Mouse (Mus musculus) liver, embryonic 14.5 days (tissue): Measurements from ENCODE around the gene Actl10. TPM values are rescaled to one million over a fixed set of nuclear protein-coding genes. Genes with fewer than 3 reads are reported as not detected.

Experiments
- ATAC-seq: fragments of 200-750 bp; cut with Nextera tagmentation; 2 replicates; pipeline ENCODE4 v1.8.0; 2017; ENCODE audit warnings: moderate number of reproducible peaks, mild to moderate bottlenecking, moderate library complexity; ENCODE audit not compliant: insufficient read depth
- DNase-seq, 3 experiments: peaks; one replicate each; pipeline ENCODE4 v3.0.0-alpha.2; 2012 to 2013; ENCODE audit warnings: low read depth in 3 of 3, low spot score in 3 of 3
- H3K27ac ChIP-seq: fragments of 300-500 bp; sonication (generic); 2 replicates; pipeline ENCODE4 v1.5.1; 2014; ENCODE audit warnings: moderate library complexity, mild to moderate bottlenecking, control low read depth, inconsistent platforms
- H3K27me3 ChIP-seq: fragments of 300-500 bp; sonication (generic); 2 replicates; pipeline ENCODE4 v1.6.1; 2014; ENCODE audit warnings: mild to moderate bottlenecking, low read length, moderate library complexity; ENCODE audit not compliant: control insufficient read depth, insufficient read depth
- H3K36me3 ChIP-seq: fragments of 300-500 bp; sonication (generic); replicated peaks from 2 replicates; pipeline ENCODE4 v1.6.1; 2014; ENCODE audit warnings: low read depth; ENCODE audit not compliant: control insufficient read depth, insufficient read depth
- H3K4me1 ChIP-seq, 2 experiments: fragments of 200-500 bp in 1 of 2; fragments of 300-500 bp in 1 of 2; sonication (generic) in 1 of 2; replicated peaks; 2 replicates each; pipeline ENCODE4 v1.6.1; 2012 to 2014; ENCODE audit warnings: antibody characterized with exemption in 1 of 2, inconsistent platforms in 1 of 2, low read length in 1 of 2; ENCODE audit not compliant: control insufficient read depth in 2 of 2, insufficient read depth in 2 of 2
- H3K4me2 ChIP-seq: fragments of 300-500 bp; sonication (generic); 2 replicates; pipeline ENCODE4 v1.6.1; 2014; ENCODE audit warnings: low read depth, mild to moderate bottlenecking, control low read depth, moderate library complexity
- H3K4me3 ChIP-seq, 2 experiments: fragments of 200-500 bp in 1 of 2; fragments of 300-500 bp in 1 of 2; sonication (generic) in 1 of 2; 2 replicates each; pipeline ENCODE4 v1.5.1; 2012 to 2014; ENCODE audit warnings: low read depth in 2 of 2, low read length in 2 of 2, mild to moderate bottlenecking in 2 of 2, control low read depth in 1 of 2, inconsistent platforms in 1 of 2, moderate library complexity in 1 of 2; ENCODE audit not compliant: insufficient read depth in 1 of 2
- H3K9ac ChIP-seq: fragments of 300-500 bp; sonication (generic); replicated peaks from 2 replicates; pipeline ENCODE4 v1.6.1; 2014; ENCODE audit warnings: mild to moderate bottlenecking, control low read depth, moderate library complexity
- H3K9me3 ChIP-seq: fragments of 300-500 bp; sonication (generic); 2 replicates; pipeline ENCODE4 v1.6.1; 2016; ENCODE audit warnings: low read length, mixed read lengths; ENCODE audit not compliant: control insufficient read depth
- CTCF ChIP-seq: IDR thresholded peaks from 2 replicates; pipeline ENCODE4 v1.5.1; 2016; ENCODE audit warnings: antibody characterized with exemption, low read depth, control low read depth
- EP300 ChIP-seq: IDR thresholded peaks from 2 replicates; pipeline ENCODE4 v1.6.1; 2016; ENCODE audit warnings: antibody characterized with exemption, low read depth
- WGBS: fragments of 180-500 bp; shearing (Covaris S2); extraction: QIAGEN DNeasy Blood & Tissue Kit; methylation state at CpG from one replicate; pipeline ENCODE4 v1.1.7; 2014; ENCODE audit not compliant: insufficient replicate concordance; 5-methylcytosine and 5-hydroxymethylcytosine counted together
- polyA plus RNA-seq, 2 experiments: library from polyadenylated mRNA; depleted of rRNA in 1 of 2; stranded (reverse) in 1 of 2; unstranded in 1 of 2; fragments of >200 nt; fragmentation: Nextera tagmentation in 1 of 2; extraction: Ambion mirVana in 1 of 2; gene quantifications; 2 replicates each; pipeline versions ENCODE4 v1.2.1 to v1.2.3; 2012 to 2014

Gene Actl10
- polyA plus RNA-seq, 2 experiments: not detected

GRCm38 (mm10) chr2:154567766-154568165, 16.2 kb downstream of the Actl10 start:
- Histone ChIP-seq H3K9ac (peak overlapping the region; percentile 74), H3K4me3 (peak overlapping the region; percentile 65 to 97), H3K4me2 (peak overlapping the region; percentile 94), H3K36me3 (peaks cover 18% of the 10 kb centered on the region), H3K4me1 (peaks cover 19 to 37% of the 10 kb centered on the region in 2 experiments), H3K9me3 (no peaks in the 10 kb centered on the region), H3K27me3 (no peaks in the 10 kb centered on the region), H3K27ac (no peak overlapping the region)
- TF ChIP-seq EP300 (no peak), CTCF (no peak)
- WGBS: 76% methylated on average over 2 of the region's 2 CpGs
- DNase-seq: no peak
- ATAC-seq: no peak

- H3K4me3 ChIP-seq: peak overlapping the region; percentile 65 to 97
- peak; percentile 24 for ATAC-seq
- WGBS: 19% methylated on average over 10 of the region's 10 CpGs
Observed at GRCm38 (mm10) chr2:154568329-154569070, 16.9 kb downstream of the Actl10 start.

GRCm38 (mm10) chr2:154569071-154569748, 17.6 kb downstream of the Actl10 start:
- TF ChIP-seq EP300 (no peak), CTCF (peak; percentile 4; the same call in 1 of the 2 replicates)
- peak; percentile 56 to 68 (median 64) for DNase-seq
- no peaks in the 10 kb centered on the region for H3K27me3 ChIP-seq
- H3K27ac ChIP-seq: peak overlapping the region; percentile 54
- peaks cover 19 to 37% of the 10 kb centered on the region in 2 experiments for H3K4me1 ChIP-seq
- peak overlapping the region; percentile 74 for H3K9ac ChIP-seq
- peak; percentile 83 for ATAC-seq
- H3K9me3 ChIP-seq: no peaks in the 10 kb centered on the region
- WGBS: under 1% methylated on average over 70 of the region's 70 CpGs
- H3K4me2 ChIP-seq: peak overlapping the region; percentile 94
- H3K36me3 ChIP-seq: peaks cover 4% of the 10 kb centered on the region
- H3K4me3 ChIP-seq: peak overlapping the region; percentile 65 to 97

More at GRCm38 (mm10) chr2:154568329-154569070, 16.9 kb downstream of the Actl10 start:
- Histone ChIP-seq H3K27me3 (no peaks in the 10 kb centered on the region), H3K9me3 (no peaks in the 10 kb centered on the region), H3K4me1 (peaks cover 19 to 37% of the 10 kb centered on the region in 2 experiments), H3K27ac (peak overlapping the region; percentile 54), H3K36me3 (peaks cover 11% of the 10 kb centered on the region), H3K9ac (peak overlapping the region; percentile 74), H3K4me2 (peak overlapping the region; percentile 94)
- no peak for TF ChIP-seq CTCF
- TF ChIP-seq EP300: no peak
- no peak for DNase-seq

- Histone ChIP-seq H3K9me3 (no peaks in the 10 kb centered on the region), H3K27me3 (no peaks in the 10 kb centered on the region), H3K9ac (peak within 1 kb of the TSS; percentile 74), H3K36me3 (no peaks in the 10 kb centered on the region), H3K4me2 (peak within 1 kb of the TSS; percentile 94), H3K4me3 (peak within 1 kb of the TSS; percentile 65 to 97), H3K27ac (peak within 1 kb of the TSS; percentile 54), H3K4me1 (peaks cover 19 to 35% of the 10 kb centered on the region in 2 experiments)
- peak; percentile 94 for ATAC-seq
- TF ChIP-seq EP300 (peak; percentile 24; the same call in 1 of the 2 replicates), CTCF (0 out of 2 replicates have a peak, but pooled peaks have one; percentile 24)
- peak; percentile 92 to 93 (median 92) for DNase-seq
- WGBS: under 1% methylated on average over 44 of the region's 44 CpGs
Observed at GRCm38 (mm10) chr2:154569836-154570286, 18.3 kb downstream of the Actl10 start, which contains the start of gene E2f1. E2f1 (minus strand) TSS chr2:154569892.

GRCm38 (mm10) chr2:154570666-154571065, 19.1 kb downstream of the Actl10 start:
- no peak for DNase-seq
- peaks cover 19 to 32% of the 10 kb centered on the region in 2 experiments for H3K4me1 ChIP-seq
- no peaks in the 10 kb centered on the region for H3K36me3 ChIP-seq
- WGBS: 26% methylated on average over 4 of the region's 4 CpGs
- H3K9me3 ChIP-seq: no peaks in the 10 kb centered on the region
- H3K27me3 ChIP-seq: no peaks in the 10 kb centered on the region
- H3K27ac ChIP-seq: no peak overlapping the region
- ATAC-seq: no peak
- TF ChIP-seq EP300 (no peak), CTCF (no peak)
- H3K4me2 ChIP-seq: peak overlapping the region; percentile 94
- H3K9ac ChIP-seq: no peak overlapping the region
- H3K4me3 ChIP-seq: no peak overlapping the region
